Mouse (Mus musculus): ENCODE data around the gene Syt1.

Syt1 gene

DNA sequence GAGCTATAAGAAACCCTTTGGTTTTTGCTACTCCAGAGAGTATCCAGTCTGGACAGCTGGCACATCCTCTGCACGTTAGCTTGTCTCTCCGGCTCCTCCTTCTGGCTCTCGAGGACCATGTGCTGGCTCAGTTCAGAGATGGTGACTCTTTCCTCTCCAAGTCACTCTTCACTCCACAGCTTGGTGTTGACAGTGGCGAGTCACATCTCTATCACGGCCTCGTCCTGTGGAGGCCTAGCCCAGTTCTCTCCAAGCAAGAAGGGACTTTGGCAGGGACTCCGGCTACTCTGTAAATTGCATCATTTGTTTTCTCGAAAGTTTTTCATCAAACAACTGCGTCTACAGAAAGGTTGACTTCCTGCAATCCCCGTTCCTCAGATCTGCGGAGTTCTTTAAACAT, 562.4 kb downstream of the Syt1 start:
- no peak for DNase-seq (ENCODE audit: low read depth, low spot score)
